Mouse (Mus musculus) mammary gland, adult 2 months (tissue): ENCODE results near the gene Rnf216. TPM values are rescaled to one million over a fixed set of nuclear protein-coding genes. Genes with fewer than 3 reads are reported as not detected.

ENCODE experiments used
- polyA plus RNA-seq: library from polyadenylated mRNA; depleted of rRNA; stranded (reverse); fragments of >200 nt; gene quantifications from 2 replicates; pipeline ENCODE4 v1.2.3, GENCODE M21; 2012; ENCODE audit warnings: low replicate concordance; rRNA removed

Rnf216 gene
- 27.8 and 30.0 TPM in 2 replicates for polyA plus RNA-seq

DNA sequence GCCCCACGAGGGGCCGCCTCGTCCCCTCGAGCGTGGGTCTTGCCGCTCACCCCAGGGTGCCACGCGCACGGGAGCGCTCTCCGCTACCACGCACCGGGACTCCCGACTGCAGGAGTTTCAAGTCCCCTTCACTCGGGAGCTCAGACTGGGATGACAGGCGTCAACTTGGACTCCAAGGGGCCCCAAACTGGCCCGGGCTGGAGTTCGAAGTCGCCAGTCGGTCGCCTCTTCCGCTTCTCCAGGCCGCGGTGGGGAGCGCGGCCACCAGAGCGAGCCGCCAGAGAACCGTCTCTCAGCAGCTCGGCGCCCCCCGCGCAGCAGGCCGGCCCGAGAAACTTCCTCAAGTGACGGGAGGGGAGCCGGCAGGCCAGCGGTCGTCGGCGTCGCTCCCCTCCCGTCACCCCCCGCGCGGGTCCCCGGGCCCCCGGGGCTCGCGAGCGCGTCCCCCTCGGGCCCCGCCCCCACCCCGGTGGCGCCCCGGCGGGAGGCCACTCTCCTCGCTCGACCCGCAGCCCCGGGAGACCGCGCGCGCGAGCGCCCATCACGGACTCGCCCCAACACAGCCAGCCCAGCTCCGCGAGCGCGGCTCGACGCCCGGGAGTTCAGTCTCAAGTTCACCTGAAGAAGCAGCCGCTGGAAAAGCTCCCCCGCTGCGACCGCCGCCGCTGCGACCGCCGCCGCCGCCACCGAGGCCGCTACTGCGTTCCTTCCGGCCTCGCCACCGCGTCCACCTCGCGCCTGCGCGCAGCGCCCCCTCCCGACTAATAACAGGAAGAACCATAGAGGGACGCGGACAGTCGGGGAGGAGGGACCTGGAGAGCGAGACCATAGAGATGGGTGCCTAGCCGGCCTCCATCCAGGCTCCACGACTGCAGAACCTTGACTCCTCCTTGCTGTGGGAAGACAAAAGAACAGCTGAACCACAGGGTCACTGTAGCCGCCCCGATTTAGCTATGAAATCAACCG is at the start of gene Rnf216:
Rnf216 (minus strand) TSS at position 714 of the 966 bp plus-strand sequence.

DNA sequence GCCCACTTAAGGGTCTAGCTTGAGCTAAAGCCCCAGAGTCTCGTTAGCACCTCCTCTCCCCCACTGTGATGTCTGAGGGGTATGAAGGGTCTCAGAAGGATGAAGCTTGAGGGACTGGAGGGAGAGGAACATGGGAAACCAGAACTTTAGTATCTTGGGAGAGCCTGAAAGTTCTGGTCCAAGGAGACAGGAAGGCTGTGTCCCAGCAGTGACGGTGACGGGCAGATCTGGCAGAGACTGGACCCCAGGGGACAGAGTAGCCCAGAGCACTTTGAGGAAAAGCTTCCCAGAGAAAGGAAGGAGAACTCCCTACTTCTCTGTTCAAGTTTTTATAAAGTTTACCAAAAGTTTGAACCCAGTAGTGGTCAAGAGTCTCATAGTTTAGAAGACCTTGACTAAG is 34.7 kb upstream of the Rnf216 start, which contains the start of gene Olfr718-ps1:
Olfr718-ps1 (minus strand) TSS at position 101 of the 400 bp plus-strand sequence.

DNA sequence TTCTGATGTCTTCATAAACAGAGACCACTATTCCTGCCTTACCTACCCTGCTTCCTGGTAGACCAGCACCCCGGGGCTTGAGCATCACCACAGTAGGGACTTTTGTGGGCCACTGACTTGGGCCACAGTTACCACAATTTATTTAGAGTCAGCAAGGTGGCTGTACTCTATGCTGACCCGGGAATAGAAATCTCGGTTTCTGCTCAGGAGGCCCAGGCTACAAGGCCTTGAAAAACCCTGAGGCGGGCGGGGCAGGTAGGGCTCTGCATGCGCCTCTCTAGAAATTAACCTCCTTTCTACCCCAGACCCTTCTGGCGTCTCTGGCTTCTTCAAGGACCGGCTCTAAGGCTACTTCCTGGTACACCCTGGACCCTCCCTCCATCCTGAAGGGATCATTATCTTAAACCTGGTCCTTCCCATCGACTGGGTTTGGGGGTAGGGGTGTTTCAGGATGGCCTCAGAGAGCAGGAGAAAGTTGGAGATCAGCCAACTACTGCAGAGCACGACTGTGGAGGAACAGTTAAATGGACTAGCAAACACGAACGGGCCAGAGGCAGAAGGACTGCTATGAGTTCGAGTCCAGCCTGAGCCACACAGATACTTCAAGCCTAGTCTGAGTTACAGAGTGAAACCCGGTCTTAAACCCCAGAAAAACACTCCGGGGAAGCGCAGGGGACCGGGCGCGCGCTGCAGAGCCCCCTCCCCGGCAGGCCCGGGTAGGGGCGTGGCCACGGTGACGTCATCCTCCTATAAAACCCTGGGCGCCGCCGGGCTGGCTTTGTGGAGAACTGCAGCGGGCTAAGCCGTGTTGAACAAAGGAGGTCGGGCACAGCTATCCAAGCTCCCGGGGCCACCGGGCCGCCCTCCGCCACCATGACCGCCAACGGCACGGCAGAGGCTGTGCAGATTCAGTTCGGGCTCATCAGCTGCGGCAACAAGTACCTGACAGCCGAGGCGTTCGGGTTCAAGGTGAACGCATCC is 152.9 kb downstream of the Rnf216 start, which contains the start of gene Fscn1:
Fscn1 (plus strand) TSS at position 768 of the 981 bp plus-strand sequence.

Other genes starting within 250 kb of the Rnf216 start
- 20.7 and 37.8 TPM in 2 replicates for gene Fbxl18, start 217.6 kb downstream of the Rnf216 start, polyA plus RNA-seq
- 5,209 and 7,296 TPM in 2 replicates for gene Actb, start 206.2 kb downstream of the Rnf216 start, polyA plus RNA-seq
- 128 and 360 TPM in 2 replicates for gene Fscn1, start 152.7 kb downstream of the Rnf216 start, polyA plus RNA-seq
- not detected in 2 replicates for gene Olfr718-ps1, start 34.6 kb upstream of the Rnf216 start, polyA plus RNA-seq
- gene Rbak, start 67.8 kb upstream of the Rnf216 start, polyA plus RNA-seq: 2.6 and 4.5 TPM in 2 replicates
- not detected in 2 replicates for gene Spdye4b, start 68.0 kb upstream of the Rnf216 start, polyA plus RNA-seq
- gene Spdye4a, start 113.9 kb upstream of the Rnf216 start, polyA plus RNA-seq: not detected in 2 replicates
- 11.6 and 13.9 TPM in 2 replicates for gene Zfp12, start 122.2 kb upstream of the Rnf216 start, polyA plus RNA-seq
- gene Zfp316, start 157.0 kb upstream of the Rnf216 start, polyA plus RNA-seq: 5.4 and 18.9 TPM in 2 replicates
- 2.3 and 3.1 TPM in 2 replicates for gene Zfp853, start 180.6 kb upstream of the Rnf216 start, polyA plus RNA-seq
- gene E130309D02Rik, start 202.4 kb upstream of the Rnf216 start, polyA plus RNA-seq: 17.0 and 36.2 TPM in 2 replicates
- gene Zdhhc4, start 216.3 kb upstream of the Rnf216 start, polyA plus RNA-seq: 83.0 and 117 TPM in 2 replicates
- 0.04 and 0.27 TPM in 2 replicates for gene Grid2ip, start 244.3 kb upstream of the Rnf216 start, polyA plus RNA-seq